Mouse (Mus musculus) R1 (cell line): Measurements from ENCODE around the gene Pusl1.
A peak's percentile ranks its signal among the peaks of the same experiment; 100 is the strongest.

Experiments
- DNase-seq: peaks from one replicate; pipeline ENCODE4 v3.0.0-alpha.2; 2018; ENCODE audit warnings: low read depth, low spot score

The Pusl1 gene

GRCm38 (mm10) chr4:155891551-155892001 is at the start of gene Pusl1, which contains the start of gene Acap3:
TSS of gene Pusl1 (minus strand) at chr4:155891781.
TSS of gene Acap3 (plus strand) at chr4:155891822.
- DNase-seq, result peak; percentile 96

- DNase-seq, result peak; percentile 84
Measured at GRCm38 (mm10) chr4:155932031-155932430, 40.5 kb upstream of the Pusl1 start.

GRCm38 (mm10) chr4:155908751-155909150 is 17.2 kb upstream of the Pusl1 start:
- DNase-seq, result no peak

GRCm38 (mm10) chr4:155908281-155908680 is 16.7 kb upstream of the Pusl1 start:
- no peak for DNase-seq

- no peak for DNase-seq
Measured at GRCm38 (mm10) chr4:155907003-155907402, 15.4 kb upstream of the Pusl1 start.

- no peak for DNase-seq
Measured at GRCm38 (mm10) chr4:155906125-155906524, 14.5 kb upstream of the Pusl1 start.

GRCm38 (mm10) chr4:155905634-155906033 is 14.1 kb upstream of the Pusl1 start:
- no peak for DNase-seq

- DNase-seq, result peak; percentile 82
Measured at GRCm38 (mm10) chr4:155904318-155905102, 12.9 kb upstream of the Pusl1 start.

- DNase-seq, result no peak
Measured at GRCm38 (mm10) chr4:155903246-155903645, 11.7 kb upstream of the Pusl1 start.

- DNase-seq, result no peak
Measured at GRCm38 (mm10) chr4:155901205-155901604, 9.6 kb upstream of the Pusl1 start.

GRCm38 (mm10) chr4:155899355-155899754 is 7.8 kb upstream of the Pusl1 start:
- DNase-seq, result no peak

GRCm38 (mm10) chr4:155898318-155898717 is 6.7 kb upstream of the Pusl1 start:
- no peak for DNase-seq

GRCm38 (mm10) chr4:155896461-155896860 is 4.9 kb upstream of the Pusl1 start:
- no peak for DNase-seq

- no peak for DNase-seq
Measured at GRCm38 (mm10) chr4:155895826-155896225, 4.2 kb upstream of the Pusl1 start.

GRCm38 (mm10) chr4:155895216-155895615 is 3.6 kb upstream of the Pusl1 start:
- DNase-seq, result peak; percentile 82

GRCm38 (mm10) chr4:155894311-155894881 is 2.8 kb upstream of the Pusl1 start:
- peak; percentile 63 for DNase-seq

- no peak for DNase-seq
Measured at GRCm38 (mm10) chr4:155893212-155893690, 1.7 kb upstream of the Pusl1 start.

GRCm38 (mm10) chr4:155892438-155893211 is 1.0 kb upstream of the Pusl1 start:
- DNase-seq, result no peak

- peak; percentile 81 for DNase-seq
Measured at GRCm38 (mm10) chr4:155892017-155892416, 436 bp upstream of the Pusl1 start.

GRCm38 (mm10) chr4:155891011-155891471 is 540 bp downstream of the Pusl1 start:
- DNase-seq, result no peak

GRCm38 (mm10) chr4:155889316-155889715 is 2.3 kb downstream of the Pusl1 start:
- no peak for DNase-seq

- DNase-seq, result no peak
Measured at GRCm38 (mm10) chr4:155888181-155888580, 3.4 kb downstream of the Pusl1 start.
